Mouse (Mus musculus) stomach, postnatal 0 days (tissue): ENCODE results near the gene F11.

Experiments
- CTCF ChIP-seq: IDR thresholded peaks from 2 replicates; pipeline ENCODE4 v1.5.1; 2016; ENCODE audit warnings: antibody characterized with exemption, low read depth, mild to moderate bottlenecking, moderate library complexity
- EP300 ChIP-seq: optimal IDR thresholded peaks from 2 replicates; pipeline ENCODE3; 2016; ENCODE audit warnings: antibody characterized with exemption

DNA sequence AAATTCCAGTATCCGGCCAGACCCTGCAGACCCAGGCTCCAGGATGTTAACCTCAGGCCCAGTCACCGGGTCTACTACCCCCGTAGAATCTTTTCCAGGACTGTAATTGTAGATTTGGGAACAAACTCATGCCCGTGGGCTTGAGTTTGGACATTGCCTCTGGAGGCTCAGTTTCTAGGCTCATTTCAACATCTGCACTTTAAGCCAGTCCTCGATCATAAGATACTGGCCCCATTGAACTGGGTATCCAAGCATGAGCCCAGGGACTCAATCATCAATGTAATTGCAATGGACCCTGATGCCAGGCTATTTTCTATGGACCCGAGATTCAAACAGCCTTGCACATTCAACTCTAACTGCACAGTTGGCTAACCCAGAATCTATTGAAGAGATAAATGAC, 33.4 kb upstream of the F11 start:
- TF ChIP-seq CTCF: no peak
- no peak for TF ChIP-seq EP300
